17 mouse cellular contexts compared by ENCODE assay signal in genomic region chr9:33915349-33916056, GRCm38 (mm10).
"Had no signal": no experiment of that assay in that cellular context is flagged by ENCODE, and none has a peak within 500 bp of the region (broad histone marks: within the 10 kb centered on the region; RNA-seq: fewer than 3 reads in every experiment).

No protein-coding gene starts in this region.

- H3K27ac ChIP-seq: kidney, postnatal 0 days; layer of hippocampus, adult 2 months; limb, embryonic 10.5 days; limb, embryonic 13.5 days; liver, embryonic 13.5 days; midbrain, embryonic 10.5 days; midbrain, embryonic 13.5 days; stomach, embryonic 15.5 days had no signal

- H3K9me3 ChIP-seq: limb, embryonic 10.5 days; limb, embryonic 13.5 days; liver, embryonic 13.5 days; midbrain, embryonic 10.5 days; midbrain, embryonic 13.5 days; stomach, embryonic 15.5 days had no signal

- DNase-seq: kidney, adult 2 months; kidney, postnatal 25 days; layer of hippocampus, adult 9-11 months; liver; liver, embryonic 13.5 days; right cerebral cortex, postnatal 25 days; spleen, adult 18-20 months; thymus, postnatal 25 days had no signal

- H3K4me1 ChIP-seq: limb, embryonic 10.5 days; limb, embryonic 13.5 days; liver, embryonic 13.5 days; megakaryocyte, embryonic 14.5 days; midbrain, embryonic 10.5 days; midbrain, embryonic 13.5 days; stomach, embryonic 15.5 days had no signal

- H3K4me2 ChIP-seq: limb, embryonic 13.5 days; liver, embryonic 13.5 days; midbrain, embryonic 13.5 days; stomach, embryonic 15.5 days had no signal

- H3K36me3 ChIP-seq: limb, embryonic 10.5 days; limb, embryonic 13.5 days; liver, embryonic 13.5 days; midbrain, embryonic 10.5 days; midbrain, embryonic 13.5 days; stomach, embryonic 15.5 days had no signal

- H3K4me3 ChIP-seq: layer of hippocampus, adult 2 months; limb, embryonic 10.5 days; limb, embryonic 13.5 days; liver, embryonic 13.5 days; megakaryocyte, embryonic 14.5 days; midbrain, embryonic 10.5 days; midbrain, embryonic 13.5 days; stomach, embryonic 15.5 days had no signal

- H3K9ac ChIP-seq: limb, embryonic 13.5 days; liver, embryonic 13.5 days; midbrain, embryonic 13.5 days; stomach, embryonic 15.5 days had no signal

- H3K27me3 ChIP-seq: limb, embryonic 13.5 days; liver, embryonic 13.5 days; megakaryocyte, embryonic 14.5 days; midbrain, embryonic 13.5 days; stomach, embryonic 15.5 days had no signal

- ATAC-seq: intestine, postnatal 0 days; midbrain, embryonic 13.5 days had no signal
